Mouse (Mus musculus): ENCODE data around the gene Gbp7. TPM values are rescaled to one million over a fixed set of nuclear protein-coding genes. Genes with fewer than 3 reads are reported as not detected.
"Not testable (repeated sequence)": the region's sequence is repeated elsewhere in the genome, so short reads cannot be mapped to it uniquely, and the experiment has no call there.

Gene Gbp7
- total RNA-seq, 2 experiments from 2014 or later: 5.7 to 6.3 TPM

- intact Hi-C loops (cut with DNase I; ENCODE audit: low total_unique reads): no loop called here
- no peak for DNase-seq
Measured at GRCm38 (mm10) chr3:142555623-142556022, 25.5 kb downstream of the Gbp7 start.

GRCm38 (mm10) chr3:142559632-142560228 is 29.6 kb downstream of the Gbp7 start, which contains the start of gene Gbp3:
Gbp3 (plus strand) TSS chr3:142560026.
- intact Hi-C loops (cut with DNase I; ENCODE audit: low total_unique reads): loop anchor here (2.0 kb wide), 1 partner anchor 67 kb away; the partner anchor contains the start of gene Gbp5
- peak; percentile 8 for DNase-seq

GRCm38 (mm10) chr3:142560296-142560948 is 30.3 kb downstream of the Gbp7 start:
- intact Hi-C loops (cut with DNase I; ENCODE audit: low total_unique reads): loop anchor here (2.0 kb wide), 1 partner anchor 68 kb away; the partner anchor contains the start of gene Gbp5
- DNase-seq: peak; percentile 87

- intact Hi-C loops (cut with DNase I; ENCODE audit: low total_unique reads): loop anchor here (2.0 kb wide), 1 partner anchor 68 kb away; the partner anchor contains the start of gene Gbp5
Measured at GRCm38 (mm10) chr3:142561045-142561646, 31.0 kb downstream of the Gbp7 start.

GRCm38 (mm10) chr3:142561666-142562065 is 31.5 kb downstream of the Gbp7 start:
- intact Hi-C loops (cut with DNase I; ENCODE audit: low total_unique reads): loop anchor here (2.0 kb wide), 1 partner anchor 69 kb away; the partner anchor contains the start of gene Gbp5
- no peak for DNase-seq

More at GRCm38 (mm10) chr3:142561045-142561646, 31.0 kb downstream of the Gbp7 start:
- DNase-seq: no peak

GRCm38 (mm10) chr3:142567490-142567889 is 37.3 kb downstream of the Gbp7 start:
- intact Hi-C loops (cut with DNase I; ENCODE audit: low total_unique reads); DNase-seq: not testable (repeated sequence)

GRCm38 (mm10) chr3:142570738-142571137 is 40.6 kb downstream of the Gbp7 start:
- DNase-seq: no peak
- intact Hi-C loops (cut with DNase I; ENCODE audit: low total_unique reads): no loop called here

- intact Hi-C loops (cut with DNase I; ENCODE audit: low total_unique reads): no loop called here
- DNase-seq: no peak
Measured at GRCm38 (mm10) chr3:142577108-142577507, 47.0 kb downstream of the Gbp7 start.

- DNase-seq: no peak
- intact Hi-C loops (cut with DNase I; ENCODE audit: low total_unique reads): no loop called here
Measured at GRCm38 (mm10) chr3:142578342-142578741, 48.2 kb downstream of the Gbp7 start.

- intact Hi-C loops (cut with DNase I; ENCODE audit: low total_unique reads): no loop called here
- DNase-seq: no peak
Measured at GRCm38 (mm10) chr3:142583067-142583466, 52.9 kb downstream of the Gbp7 start.

- no peak for DNase-seq
- intact Hi-C loops (cut with DNase I; ENCODE audit: low total_unique reads): no loop called here
Measured at GRCm38 (mm10) chr3:142587386-142587785, 57.2 kb downstream of the Gbp7 start.

GRCm38 (mm10) chr3:142588888-142589287 is 58.7 kb downstream of the Gbp7 start:
- intact Hi-C loops (cut with DNase I; ENCODE audit: low total_unique reads): no loop called here
- DNase-seq: no peak

- no peak for DNase-seq
- intact Hi-C loops (cut with DNase I; ENCODE audit: low total_unique reads): no loop called here
Measured at GRCm38 (mm10) chr3:142590431-142591067, 60.4 kb downstream of the Gbp7 start.

GRCm38 (mm10) chr3:142594547-142594946 is 64.4 kb downstream of the Gbp7 start, which contains the start of gene Gbp2b:
Gbp2b (plus strand) TSS chr3:142594847.
- intact Hi-C loops (cut with DNase I; ENCODE audit: low total_unique reads): no loop called here
- no peak for DNase-seq

- DNase-seq: no peak
- intact Hi-C loops (cut with DNase I; ENCODE audit: low total_unique reads): no loop called here
Measured at GRCm38 (mm10) chr3:142597923-142598322, 67.8 kb downstream of the Gbp7 start.

Other genes starting within 250 kb of the Gbp7 start
- 100 to 1,000 TPM; 452 to 543 TPM for gene Pdlim5, start 134.6 kb upstream of the Gbp7 start, total RNA-seq (2021)
- gene Gbp5, start 36.4 kb upstream of the Gbp7 start, total RNA-seq (2021): 1 to 10 TPM; 2.2 to 2.3 TPM
- 1 to 10 TPM; 5.2 to 7.6 TPM for gene Gbp3, start 29.7 kb downstream of the Gbp7 start, total RNA-seq (2021)
- under 1 TPM in 1 of 2 experiments, not detected in 1; 0.11 TPM for gene Gbp2b, start 64.5 kb downstream of the Gbp7 start, total RNA-seq (2021)
- gene Gbp2, start 90.3 kb downstream of the Gbp7 start, total RNA-seq (2021): 1 to 10 TPM; 3.6 to 4.0 TPM
- gene Kyat3, start 170.7 kb downstream of the Gbp7 start, total RNA-seq (2021): 1 to 10 TPM; 4.2 to 4.3 TPM
- 10 to 100 TPM; 13.9 to 14.3 TPM for gene Gtf2b, start 234.7 kb downstream of the Gbp7 start, total RNA-seq (2021)

All from gastrocnemius, postnatal 14 days (tissue).